Mouse (Mus musculus) midbrain, embryonic 14.5 days (tissue): ENCODE measurements at regions not wholly inside any gene's neighbourhood (a gene's known extent, or its start where the extent isn't known, plus 50 kb on each side); places are given as distances from the start of the nearest gene placed in this dataset.

ENCODE experiments used
- ATAC-seq: fragments of 200-750 bp; cut with Nextera tagmentation; 2 replicates; pipeline ENCODE4 v1.8.0; 2017; ENCODE audit warnings: moderate number of reproducible peaks, moderate library complexity; ENCODE audit not compliant: low FRiP score, low TSS enrichment
- DNase-seq: peaks from one replicate; pipeline ENCODE4 v3.0.0-alpha.2; 2015
- H3K27ac ChIP-seq: fragments of 300-500 bp; sonication (generic); replicated peaks from 2 replicates; pipeline ENCODE4 v1.5.1; 2014; ENCODE audit warnings: mild to moderate bottlenecking, low read depth, low read length, moderate library complexity
- H3K27me3 ChIP-seq: fragments of 300-500 bp; sonication (generic); 2 replicates; pipeline ENCODE4 v1.6.1; 2014; ENCODE audit warnings: low read length, control low read depth, mixed read lengths; ENCODE audit not compliant: control insufficient read depth, insufficient read depth
- H3K36me3 ChIP-seq: fragments of 300-500 bp; sonication (generic); 2 replicates; pipeline ENCODE4 v1.6.1; 2014; ENCODE audit warnings: low read length, control low read depth; ENCODE audit not compliant: control insufficient read depth, insufficient read depth
- H3K4me1 ChIP-seq: fragments of 300-500 bp; sonication (generic); 2 replicates; pipeline ENCODE4 v1.6.1; 2014; ENCODE audit warnings: mild to moderate bottlenecking, antibody characterized with exemption, low read length, control low read depth; ENCODE audit not compliant: control insufficient read depth, insufficient read depth
- H3K4me2 ChIP-seq: fragments of 300-500 bp; sonication (generic); 2 replicates; pipeline ENCODE4 v1.6.1; 2014; ENCODE audit warnings: mild to moderate bottlenecking, low read length, moderate library complexity
- H3K4me3 ChIP-seq: fragments of 300-500 bp; sonication (generic); replicated peaks from 2 replicates; pipeline ENCODE4 v1.5.1; 2014; ENCODE audit warnings: low read depth, low read length
- H3K9ac ChIP-seq: fragments of 300-500 bp; sonication (generic); replicated peaks from 2 replicates; pipeline ENCODE4 v1.6.1; 2014; ENCODE audit warnings: mild to moderate bottlenecking, low read length, moderate library complexity
- H3K9me3 ChIP-seq: fragments of 300-500 bp; sonication (generic); 2 replicates; pipeline ENCODE4 v1.6.1; 2016; ENCODE audit warnings: low read length, control low read depth, mixed read lengths; ENCODE audit not compliant: control insufficient read depth
- WGBS: fragments of 180-500 bp; shearing (Covaris S2); extraction: QIAGEN DNeasy Blood & Tissue Kit; methylation state at CpG from one replicate; pipeline ENCODE4 v1.1.7; 2014; 5-methylcytosine and 5-hydroxymethylcytosine counted together

GRCm38 (mm10) chr3:70309304-70309703 lies 301.9 kb downstream of the Otol1 start:
- no peak for ATAC-seq
- no peak overlapping the region for H3K9ac ChIP-seq
- H3K9me3 ChIP-seq: no peaks in the 10 kb centered on the region
- no peaks in the 10 kb centered on the region for H3K4me1 ChIP-seq
- H3K36me3 ChIP-seq: no peaks in the 10 kb centered on the region
- 83% methylated on average over 4 of the region's 4 CpGs for WGBS
- no peak overlapping the region for H3K4me3 ChIP-seq
- H3K4me2 ChIP-seq: no peak overlapping the region
- no peak for DNase-seq
- H3K27me3 ChIP-seq: no peaks in the 10 kb centered on the region
- H3K27ac ChIP-seq: no peak overlapping the region

GRCm38 (mm10) chr3:70311055-70311454 lies 303.6 kb downstream of the Otol1 start:
- no peak for DNase-seq
- no peaks in the 10 kb centered on the region for H3K4me1 ChIP-seq
- H3K9me3 ChIP-seq: no peaks in the 10 kb centered on the region
- no peak overlapping the region for H3K27ac ChIP-seq
- no peak for ATAC-seq
- H3K9ac ChIP-seq: no peak overlapping the region
- H3K27me3 ChIP-seq: no peaks in the 10 kb centered on the region
- no peaks in the 10 kb centered on the region for H3K36me3 ChIP-seq
- H3K4me2 ChIP-seq: no peak overlapping the region
- H3K4me3 ChIP-seq: no peak overlapping the region

- H3K9ac ChIP-seq: no peak overlapping the region
- no peaks in the 10 kb centered on the region for H3K4me1 ChIP-seq
- ATAC-seq (no peak), DNase-seq (no peak)
- H3K27ac ChIP-seq: no peak overlapping the region
- H3K9me3 ChIP-seq: no peaks in the 10 kb centered on the region
- H3K4me3 ChIP-seq: no peak overlapping the region
- H3K36me3 ChIP-seq: no peaks in the 10 kb centered on the region
- 83% methylated on average over 3 of the region's 3 CpGs for WGBS
- no peak overlapping the region for H3K4me2 ChIP-seq
- no peaks in the 10 kb centered on the region for H3K27me3 ChIP-seq
Observed at GRCm38 (mm10) chr3:70312034-70312433, 304.6 kb downstream of the Otol1 start.

GRCm38 (mm10) chr3:70313119-70313868 lies 305.9 kb downstream of the Otol1 start:
- Histone ChIP-seq H3K27ac (no peak overlapping the region), H3K4me1 (no peaks in the 10 kb centered on the region), H3K4me2 (no peak overlapping the region), H3K36me3 (no peaks in the 10 kb centered on the region), H3K9ac (no peak overlapping the region), H3K9me3 (no peaks in the 10 kb centered on the region), H3K4me3 (no peak overlapping the region), H3K27me3 (no peaks in the 10 kb centered on the region)
- DNase-seq (no peak), ATAC-seq (no peak)
- WGBS: 73% methylated on average over 7 of the region's 7 CpGs

GRCm38 (mm10) chr3:70314239-70314638 lies 306.8 kb downstream of the Otol1 start:
- DNase-seq: no peak
- 86% methylated on average over 4 of the region's 4 CpGs for WGBS

GRCm38 (mm10) chr3:70318377-70318776 lies 311.0 kb downstream of the Otol1 start:
- Histone ChIP-seq H3K4me1 (no peaks in the 10 kb centered on the region), H3K4me2 (no peak overlapping the region), H3K9me3 (no peaks in the 10 kb centered on the region), H3K27ac (no peak overlapping the region), H3K4me3 (no peak overlapping the region), H3K27me3 (no peaks in the 10 kb centered on the region), H3K36me3 (no peaks in the 10 kb centered on the region), H3K9ac (no peak overlapping the region)
- WGBS: 87% methylated on average over 2 of the region's 2 CpGs
- ATAC-seq: no peak
- DNase-seq: no peak

More at GRCm38 (mm10) chr3:70314239-70314638, 306.8 kb downstream of the Otol1 start:
- no peak overlapping the region for H3K4me2 ChIP-seq
- H3K9me3 ChIP-seq: no peaks in the 10 kb centered on the region
- H3K27me3 ChIP-seq: no peaks in the 10 kb centered on the region
- no peaks in the 10 kb centered on the region for H3K4me1 ChIP-seq
- H3K9ac ChIP-seq: no peak overlapping the region
- no peak overlapping the region for H3K4me3 ChIP-seq
- H3K27ac ChIP-seq: no peak overlapping the region
- no peaks in the 10 kb centered on the region for H3K36me3 ChIP-seq
- ATAC-seq: no peak

- Histone ChIP-seq H3K4me3 (no peak overlapping the region), H3K36me3 (no peaks in the 10 kb centered on the region), H3K4me2 (no peak overlapping the region), H3K4me1 (no peaks in the 10 kb centered on the region), H3K9me3 (no peaks in the 10 kb centered on the region), H3K27me3 (no peaks in the 10 kb centered on the region), H3K27ac (no peak overlapping the region), H3K9ac (no peak overlapping the region)
- 87% methylated on average over 3 of the region's 3 CpGs for WGBS
- ATAC-seq (no peak), DNase-seq (no peak)
Observed at GRCm38 (mm10) chr3:70319139-70319538, 311.7 kb downstream of the Otol1 start.

GRCm38 (mm10) chr3:70321161-70321657 lies 313.8 kb downstream of the Otol1 start:
- ATAC-seq (no peak), DNase-seq (no peak)
- H3K9me3 ChIP-seq: no peaks in the 10 kb centered on the region

GRCm38 (mm10) chr3:70324692-70325091 lies 317.3 kb downstream of the Otol1 start:
- 87% methylated on average over 2 of the region's 2 CpGs for WGBS

More at GRCm38 (mm10) chr3:70321161-70321657, 313.8 kb downstream of the Otol1 start:
- H3K27ac ChIP-seq: no peak overlapping the region
- no peak overlapping the region for H3K4me3 ChIP-seq
- no peak overlapping the region for H3K4me2 ChIP-seq
- H3K4me1 ChIP-seq: no peaks in the 10 kb centered on the region
- no peaks in the 10 kb centered on the region for H3K27me3 ChIP-seq
- H3K9ac ChIP-seq: no peak overlapping the region
- H3K36me3 ChIP-seq: no peaks in the 10 kb centered on the region

More at GRCm38 (mm10) chr3:70324692-70325091, 317.3 kb downstream of the Otol1 start:
- Histone ChIP-seq H3K4me3 (no peak overlapping the region), H3K27me3 (no peaks in the 10 kb centered on the region), H3K4me2 (no peak overlapping the region), H3K36me3 (no peaks in the 10 kb centered on the region), H3K9me3 (no peaks in the 10 kb centered on the region), H3K9ac (no peak overlapping the region), H3K4me1 (no peaks in the 10 kb centered on the region), H3K27ac (no peak overlapping the region)
- ATAC-seq (no peak), DNase-seq (no peak)
